Mouse (Mus musculus): ENCODE data around the gene Zfp773.

GRCm38 (mm10) chr7:7171227-7172147 is 34.9 kb upstream of the Zfp773 start, which contains the start of gene Zfp418:
- TF ChIP-seq POLR2A (IDR thresholded peaks at IDR 0.05; ENCODE audit: extremely low read depth, insufficient read depth, low read length) (no peak), CTCF (IDR thresholded peaks at IDR 0.05; ENCODE audit: low read depth, low read length) (peak; percentile 26; the same call in 1 of the 2 replicates)

Data from liver, adult 2 months (tissue).